Mouse (Mus musculus) kidney, postnatal 4 days (tissue): Measurements from ENCODE around the gene Vwa5b1.

Experiments
- DNase-seq, 2 experiments: peaks; one replicate each; pipeline ENCODE4 v3.0.0; 2021; ENCODE audit warnings: mixed read lengths in 2 of 2

Gene Vwa5b1

DNA sequence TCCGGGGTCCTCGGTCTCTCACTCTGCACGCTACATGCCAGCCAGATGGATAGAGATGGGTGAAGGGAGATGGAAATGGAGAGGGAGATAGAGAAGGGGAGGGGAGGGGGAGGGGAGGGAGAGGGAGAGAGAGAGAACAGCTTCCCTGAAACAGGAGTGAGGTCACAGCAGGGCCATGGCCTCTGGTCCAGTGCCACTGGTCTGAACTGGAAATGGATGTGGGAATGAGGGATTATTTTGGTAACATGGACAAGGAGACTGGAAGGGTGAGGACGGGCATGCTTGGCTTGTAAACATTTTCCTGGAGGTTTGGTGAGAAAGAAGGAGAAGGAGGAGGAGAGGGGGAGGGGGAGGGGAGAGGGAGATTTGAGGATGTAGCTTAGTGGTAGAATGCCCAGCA, 59.0 kb downstream of the Vwa5b1 start:
- peak in 1 of 2 experiments; percentile 30 for DNase-seq

- peak; percentile 69 to 82 for DNase-seq
Measured at GRCm38 (mm10) chr4:138574800-138575606, 60.7 kb downstream of the Vwa5b1 start.

DNA sequence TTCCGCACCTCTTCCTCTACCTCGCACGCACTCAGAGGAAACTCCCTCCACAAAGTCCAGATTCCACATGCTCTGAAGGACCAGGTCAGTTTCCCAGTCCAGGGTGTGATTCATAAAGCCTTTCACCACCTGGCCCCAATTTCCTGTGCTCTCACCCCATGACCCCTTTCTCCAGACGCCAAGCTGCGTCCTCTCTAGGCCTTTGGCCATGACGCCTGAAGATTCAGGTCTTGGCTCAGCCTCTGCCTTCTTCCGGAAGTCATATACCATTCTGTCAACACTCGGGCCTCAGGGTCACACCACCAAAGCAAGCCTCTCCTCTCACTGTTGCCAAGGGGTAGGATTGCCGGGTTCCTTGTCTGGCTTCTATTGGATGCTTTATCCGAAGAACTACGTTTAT, 65.8 kb downstream of the Vwa5b1 start:
- DNase-seq: peak; percentile 78 to 85

DNA sequence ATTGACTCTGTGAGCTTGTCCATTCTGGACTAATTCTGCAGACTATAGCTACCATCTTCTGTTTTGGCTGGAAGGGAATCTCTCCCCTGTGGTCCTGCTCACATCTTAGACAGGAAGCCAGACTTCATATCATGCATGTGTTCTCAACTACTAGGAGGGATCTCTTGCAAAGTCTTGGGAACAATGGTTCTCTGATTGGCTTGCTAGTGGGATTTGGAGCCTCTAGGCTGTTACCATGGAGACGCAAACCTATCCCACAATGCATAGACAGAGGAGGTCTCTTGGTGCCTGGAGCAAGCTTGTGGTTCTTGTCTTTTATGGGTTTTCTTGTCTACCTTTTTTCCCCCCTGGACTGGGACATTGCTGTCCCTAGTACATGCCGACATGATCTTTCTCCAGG, 67.4 kb downstream of the Vwa5b1 start:
- DNase-seq: no peak

GRCm38 (mm10) chr4:138561986-138562385, 73.7 kb downstream of the Vwa5b1 start:
- DNase-seq: peak; percentile 94

DNA sequence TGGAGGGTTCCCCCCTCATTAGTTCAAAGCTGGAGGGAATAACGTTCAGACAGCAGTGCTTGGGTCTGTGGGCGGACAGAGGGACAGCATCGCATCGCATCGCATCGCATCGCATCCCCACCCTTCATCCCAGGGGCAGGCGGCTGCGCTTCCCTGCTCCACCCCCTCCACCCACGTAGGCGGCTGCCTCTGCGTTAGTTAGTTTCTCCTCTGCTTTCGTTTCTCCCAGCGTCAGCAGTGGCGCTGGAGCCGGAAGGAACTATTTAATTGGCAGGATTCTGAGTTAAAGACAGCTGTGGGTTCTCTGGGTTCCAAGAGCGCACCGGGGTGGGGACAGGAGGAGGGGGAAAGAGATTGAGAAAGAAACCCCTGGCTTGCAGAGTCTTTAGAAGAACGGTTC, 80.2 kb downstream of the Vwa5b1 start:
- peak; percentile 73 to 79 for DNase-seq

DNA sequence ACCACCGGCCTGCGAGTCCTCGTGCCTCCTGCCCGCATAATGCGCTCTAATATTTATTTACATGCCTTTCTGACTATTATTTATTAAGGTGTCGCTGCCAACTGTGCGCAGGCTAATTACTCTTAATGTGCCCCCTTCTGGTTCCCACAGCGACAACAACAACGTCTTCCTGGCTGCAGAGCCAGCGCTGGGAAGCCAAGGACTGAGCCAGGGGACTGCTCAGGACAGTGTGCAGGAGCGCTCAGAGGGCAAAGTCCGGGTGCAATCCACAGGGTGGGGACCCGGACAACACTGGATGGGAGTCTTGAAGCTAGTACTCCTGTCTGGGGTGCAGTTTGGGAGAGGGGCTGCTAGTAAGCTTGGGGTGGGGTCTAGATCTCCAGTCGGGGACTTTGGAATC, 80.8 kb downstream of the Vwa5b1 start:
- DNase-seq: peak; percentile 47 to 61

GRCm38 (mm10) chr4:138554302-138554701, 81.4 kb downstream of the Vwa5b1 start:
- DNase-seq: no peak

DNA sequence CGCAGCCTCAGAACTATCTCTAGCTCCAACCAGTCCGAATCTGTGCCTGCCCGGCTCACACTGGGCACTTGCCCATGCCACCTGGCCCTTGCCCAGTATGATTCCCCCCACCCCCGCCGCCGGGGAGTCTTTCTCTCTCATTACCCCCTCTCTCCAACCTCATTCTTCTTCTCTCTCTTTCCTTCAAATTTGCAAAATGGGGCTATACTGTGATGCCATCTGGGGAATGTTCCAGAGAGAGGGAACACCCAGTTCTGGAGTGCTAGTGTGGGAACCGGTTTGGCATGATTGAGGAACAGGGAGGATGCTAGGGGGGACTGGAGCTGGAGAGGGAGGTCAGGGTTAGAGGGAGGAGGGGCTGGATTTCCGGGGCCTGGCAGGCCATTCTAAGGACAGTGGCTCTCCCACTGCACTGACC, 82.2 kb downstream of the Vwa5b1 start:
- no peak for DNase-seq

GRCm38 (mm10) chr4:138553116-138553515, 82.6 kb downstream of the Vwa5b1 start:
- DNase-seq: no peak

GRCm38 (mm10) chr4:138551601-138552000, 84.1 kb downstream of the Vwa5b1 start:
- DNase-seq: no peak

DNA sequence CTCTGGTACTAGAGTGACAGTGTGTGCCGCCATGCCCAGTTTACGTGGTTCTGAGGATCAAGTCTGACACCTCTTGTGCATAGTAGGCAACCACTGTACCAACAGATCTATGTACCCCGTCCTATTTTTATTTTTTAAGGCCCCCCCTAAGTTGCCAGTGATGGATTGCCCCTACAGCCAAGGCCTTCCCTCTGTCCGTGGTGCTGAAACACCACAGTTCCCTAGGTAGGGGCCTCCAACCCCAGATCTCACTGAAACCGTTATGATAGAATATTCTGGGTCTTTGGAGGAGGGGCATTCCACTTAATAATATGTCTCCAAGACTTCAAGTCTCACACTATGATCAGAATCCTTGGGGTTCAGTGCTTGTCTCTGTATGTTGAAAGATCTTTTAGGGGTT, 85.1 kb downstream of the Vwa5b1 start:
- peak; percentile 56 to 59 for DNase-seq

DNA sequence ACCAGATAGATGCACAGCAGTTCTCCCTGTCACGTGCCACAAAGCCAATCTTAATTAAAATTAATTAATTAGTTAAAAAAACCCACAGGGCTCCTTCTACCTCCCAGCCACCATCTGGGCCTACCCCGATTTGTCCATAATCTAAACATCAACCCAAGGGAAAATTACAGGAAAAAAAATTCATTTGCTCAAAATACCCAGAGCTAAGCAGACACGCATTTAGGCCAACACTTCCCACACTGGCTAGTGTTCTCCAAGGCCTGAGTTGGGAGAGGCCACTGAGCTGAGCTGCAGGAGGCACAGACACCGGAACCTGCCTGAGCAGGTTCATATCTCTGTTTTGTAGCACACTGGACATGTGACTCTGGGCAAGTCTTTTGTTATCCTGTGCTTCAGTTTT, 86.7 kb downstream of the Vwa5b1 start:
- DNase-seq: no peak

DNA sequence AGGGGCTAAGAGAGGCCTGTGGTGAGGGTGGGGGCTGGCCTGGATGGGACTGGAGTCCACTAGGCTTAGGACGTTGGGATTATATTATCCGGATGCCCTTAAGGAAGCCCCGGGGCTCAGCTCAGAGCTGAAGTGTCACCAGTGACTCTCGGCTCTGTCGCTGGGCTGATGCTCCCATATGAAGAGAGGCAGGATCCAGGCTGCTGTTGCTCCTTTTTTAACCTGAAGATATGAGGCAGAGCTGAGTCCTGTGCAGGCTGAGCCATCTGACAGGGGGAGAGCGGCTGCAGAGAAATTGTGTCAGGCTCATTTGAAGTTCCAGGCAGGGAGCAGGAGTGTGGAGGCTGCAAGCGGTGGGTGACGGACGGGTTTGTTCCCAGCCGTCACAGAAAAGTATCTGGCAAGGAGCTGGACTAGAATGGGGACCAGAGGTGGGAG, 87.5 kb downstream of the Vwa5b1 start:
- DNase-seq: no peak

- DNase-seq: no peak
Measured at GRCm38 (mm10) chr4:138547556-138547955, 88.1 kb downstream of the Vwa5b1 start.

DNA sequence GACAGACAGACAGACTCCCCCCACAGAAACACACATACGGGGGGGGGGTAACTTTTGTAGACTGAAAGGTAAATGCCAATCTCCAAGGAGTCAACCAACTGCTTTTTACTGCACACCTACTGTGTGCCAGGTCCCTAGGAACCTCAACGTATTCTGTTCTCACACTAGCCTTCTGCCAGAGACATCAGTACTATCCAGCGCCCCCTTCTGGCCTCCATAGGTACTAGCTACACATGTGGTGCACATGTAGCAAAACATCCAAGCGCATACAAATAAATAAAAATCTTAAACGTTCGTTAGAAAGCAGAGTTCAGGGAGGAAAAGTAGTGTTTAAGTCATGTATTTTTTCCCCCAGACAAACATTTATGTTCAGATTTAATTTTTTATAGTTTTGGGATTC, 88.6 kb downstream of the Vwa5b1 start:
- peak; percentile 56 to 64 for DNase-seq

GRCm38 (mm10) chr4:138546241-138546640, 89.4 kb downstream of the Vwa5b1 start:
- no peak for DNase-seq

GRCm38 (mm10) chr4:138543177-138543576, 92.5 kb downstream of the Vwa5b1 start:
- DNase-seq: peak; percentile 82 to 86

GRCm38 (mm10) chr4:138538084-138538449, 97.6 kb downstream of the Vwa5b1 start:
- DNase-seq: no peak

GRCm38 (mm10) chr4:138537210-138538083, 98.2 kb downstream of the Vwa5b1 start:
- peak; percentile 76 to 84 for DNase-seq

- no peak for DNase-seq
Measured at GRCm38 (mm10) chr4:138535610-138536009, 100.1 kb downstream of the Vwa5b1 start.

- no peak for DNase-seq
Measured at GRCm38 (mm10) chr4:138533877-138534276, 101.8 kb downstream of the Vwa5b1 start.

GRCm38 (mm10) chr4:138531761-138532160, 103.9 kb downstream of the Vwa5b1 start:
- DNase-seq: no peak

DNA sequence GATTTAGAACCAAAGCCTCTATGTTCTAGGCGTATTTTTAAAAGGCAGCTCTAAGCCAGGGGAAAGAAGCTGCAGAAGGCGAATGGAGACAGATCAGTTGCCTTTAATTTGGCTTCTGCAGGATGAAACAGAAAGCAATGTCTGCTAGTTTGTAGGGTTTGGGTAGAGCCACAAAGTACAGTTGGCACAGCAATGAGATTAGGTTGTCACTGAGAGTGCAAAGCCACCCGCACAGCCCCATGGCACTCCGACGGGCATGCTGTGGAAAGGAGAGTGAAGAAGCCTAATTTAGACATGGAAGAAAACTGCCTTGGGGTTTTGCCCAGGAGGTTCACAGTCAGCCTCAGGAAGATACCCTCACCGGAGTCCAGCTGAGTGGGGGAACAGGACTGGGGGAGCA, 105.7 kb downstream of the Vwa5b1 start:
- no peak for DNase-seq
